Mouse (Mus musculus): Measurements from ENCODE around the gene Slc30a6.

DNA sequence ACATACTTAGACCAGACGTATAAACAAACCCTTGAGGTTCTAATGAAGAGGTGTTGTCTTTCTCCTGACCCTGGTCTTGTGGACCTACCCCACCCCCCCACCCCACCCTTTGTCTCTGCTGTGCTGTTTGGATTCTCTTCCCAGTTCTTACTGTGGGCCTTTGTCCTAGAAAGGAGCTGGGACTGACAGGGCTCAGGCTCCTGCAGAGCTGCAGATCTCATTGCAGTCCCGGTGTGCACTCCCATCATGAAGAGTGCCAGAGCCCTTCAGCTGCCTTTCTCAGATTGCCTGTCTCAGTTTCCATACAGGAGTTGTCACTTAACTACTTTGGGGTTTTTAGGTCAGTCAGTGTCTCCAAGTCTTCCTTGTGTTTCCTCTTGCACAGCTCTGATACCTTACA lies 25.2 kb downstream of the Slc30a6 start:
- TF ChIP-seq GATA1 (IDR thresholded peaks at IDR 0.05; ENCODE audit: low read length) (no peak), TAL1 (IDR thresholded peaks at IDR 0.05; ENCODE audit: low read length) (no peak)

Data from erythroblast, embryonic 14.5 days (primary cell).